Mouse (Mus musculus): Measurements from ENCODE around the gene Dscam. TPM values are rescaled to one million over a fixed set of nuclear protein-coding genes. Genes with fewer than 3 reads are reported as not detected.

Gene Dscam
- polyA plus RNA-seq, 1 experiment, result under 0.01 TPM

DNA sequence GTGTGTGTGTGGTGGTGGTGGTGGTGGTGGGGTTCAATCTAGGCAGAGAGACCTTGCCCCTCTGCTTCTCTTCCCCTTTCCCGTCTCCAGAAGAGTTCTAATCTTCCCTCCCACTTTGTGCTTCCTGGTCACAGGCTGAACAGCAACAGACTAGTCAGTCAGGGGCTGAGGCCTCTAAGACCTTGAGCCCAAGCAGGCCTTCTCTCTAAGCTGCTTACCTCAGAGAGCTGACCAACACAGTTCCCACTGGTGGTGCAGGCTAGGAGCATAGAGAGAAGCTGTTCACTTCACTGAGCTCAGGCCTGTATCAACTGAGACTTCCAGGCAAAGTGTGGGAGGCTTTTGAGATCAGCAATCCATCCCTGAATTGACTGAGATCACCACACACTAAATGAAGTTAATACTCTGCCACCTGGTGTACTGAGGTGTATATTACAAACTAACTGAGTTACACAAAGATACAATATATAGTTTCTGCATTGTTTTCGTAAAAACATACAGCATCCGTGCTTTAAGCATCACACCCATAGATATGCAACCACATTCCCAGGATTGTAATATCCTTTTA, 153.3 kb downstream of the Dscam start:
- no peak overlapping the region for H3K4me3 ChIP-seq
- H3K79me2 ChIP-seq (ENCODE audit: control insufficient read depth, insufficient read depth), result no peaks in the 10 kb centered on the region
- H3ac ChIP-seq (ENCODE audit: control insufficient read depth, insufficient read length), result no peak overlapping the region
- no peaks in the 10 kb centered on the region for H3K36me3 ChIP-seq (ENCODE audit: control insufficient read depth, insufficient read depth)
- H3K27me3 ChIP-seq (ENCODE audit: control insufficient read depth, insufficient read depth, insufficient read length), result no peaks in the 10 kb centered on the region
- H3K4me2 ChIP-seq (ENCODE audit: low read depth), result no peak overlapping the region
- TF ChIP-seq POLR2AphosphoS2 (IDR thresholded peaks at IDR 0.05; ENCODE audit: insufficient read length, low read depth) (no peak), CEBPB (IDR thresholded peaks at IDR 0.05; ENCODE audit: insufficient read depth, poor library complexity, severe bottlenecking) (no peak), MYOD1 (IDR thresholded peaks at IDR 0.05; ENCODE audit: control insufficient read depth in 1 of 3, insufficient read length in 2 of 3, low read depth in 2 of 3) (no peak), USF1 (IDR thresholded peaks at IDR 0.05; ENCODE audit: low read depth) (no peak), TCF3 (IDR thresholded peaks at IDR 0.05; ENCODE audit: insufficient read length, low read depth) (no peak), REST (IDR thresholded peaks at IDR 0.05; ENCODE audit: insufficient read depth, insufficient read length) (no peak), SRF (IDR thresholded peaks at IDR 0.05; ENCODE audit: control insufficient read depth, insufficient read length, low read depth) (no peak), MYOG (IDR thresholded peaks at IDR 0.05; ENCODE audit: control insufficient read depth in 1 of 3, insufficient read depth in 1 of 3, insufficient read length in 2 of 3, low read depth in 2 of 3) (no peak), MAX (IDR thresholded peaks at IDR 0.05; ENCODE audit: low read depth) (no peak), TCF12 (IDR thresholded peaks at IDR 0.05; ENCODE audit: insufficient read depth, poor library complexity, severe bottlenecking) (no peak), POLR2A (IDR thresholded peaks at IDR 0.05; ENCODE audit: insufficient read length, low read depth) (no peak), E2F4 (IDR thresholded peaks at IDR 0.05; ENCODE audit: insufficient read depth) (no peak)

DNA sequence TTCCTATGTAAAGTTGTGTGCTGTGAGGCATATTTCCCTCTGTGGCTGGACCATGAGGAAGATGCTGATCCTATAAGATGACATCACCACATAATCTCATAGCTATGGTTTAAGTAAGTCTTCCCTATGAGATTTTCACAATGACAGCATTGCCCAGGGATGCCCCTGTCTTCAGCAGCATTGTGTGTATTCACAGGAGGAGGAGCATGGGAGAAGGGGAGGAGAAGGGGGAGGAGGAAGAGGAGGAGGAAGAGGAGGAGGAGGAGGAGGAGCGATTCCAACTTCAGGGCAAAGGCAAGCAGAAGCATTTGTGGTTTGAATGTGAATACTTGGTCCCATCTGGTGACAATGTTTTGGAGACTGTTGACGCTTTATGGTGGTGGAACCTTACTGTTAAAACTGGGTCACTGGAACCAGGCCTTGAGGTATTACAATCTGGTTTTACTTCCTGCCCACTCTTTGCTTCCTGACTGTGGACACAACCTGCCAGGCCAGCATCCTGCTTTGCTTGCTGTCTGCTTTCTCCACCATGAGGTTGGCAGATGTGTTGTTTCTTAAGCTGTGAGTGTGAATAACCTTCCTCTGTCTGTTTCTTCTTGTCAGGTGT, 154.2 kb downstream of the Dscam start:
- Histone ChIP-seq H3K4me3 (no peak overlapping the region), H3K4me2 (ENCODE audit: low read depth) (no peak overlapping the region), H3K27me3 (ENCODE audit: control insufficient read depth, insufficient read depth, insufficient read length) (no peaks in the 10 kb centered on the region), H3K36me3 (ENCODE audit: control insufficient read depth, insufficient read depth) (no peaks in the 10 kb centered on the region), H3K79me2 (ENCODE audit: control insufficient read depth, insufficient read depth) (no peaks in the 10 kb centered on the region), H3ac (ENCODE audit: control insufficient read depth, insufficient read length) (no peak overlapping the region)
- TF ChIP-seq SRF (IDR thresholded peaks at IDR 0.05; ENCODE audit: control insufficient read depth, insufficient read length, low read depth) (no peak), POLR2A (IDR thresholded peaks at IDR 0.05; ENCODE audit: insufficient read length, low read depth) (no peak), E2F4 (IDR thresholded peaks at IDR 0.05; ENCODE audit: insufficient read depth) (no peak), CEBPB (IDR thresholded peaks at IDR 0.05; ENCODE audit: insufficient read depth, poor library complexity, severe bottlenecking) (no peak), POLR2AphosphoS2 (IDR thresholded peaks at IDR 0.05; ENCODE audit: insufficient read length, low read depth) (no peak), MYOD1 (IDR thresholded peaks at IDR 0.05; ENCODE audit: control insufficient read depth in 1 of 3, insufficient read length in 2 of 3, low read depth in 2 of 3) (no peak), MYOG (IDR thresholded peaks at IDR 0.05; ENCODE audit: control insufficient read depth in 1 of 3, insufficient read depth in 1 of 3, insufficient read length in 2 of 3, low read depth in 2 of 3) (no peak)

DNA sequence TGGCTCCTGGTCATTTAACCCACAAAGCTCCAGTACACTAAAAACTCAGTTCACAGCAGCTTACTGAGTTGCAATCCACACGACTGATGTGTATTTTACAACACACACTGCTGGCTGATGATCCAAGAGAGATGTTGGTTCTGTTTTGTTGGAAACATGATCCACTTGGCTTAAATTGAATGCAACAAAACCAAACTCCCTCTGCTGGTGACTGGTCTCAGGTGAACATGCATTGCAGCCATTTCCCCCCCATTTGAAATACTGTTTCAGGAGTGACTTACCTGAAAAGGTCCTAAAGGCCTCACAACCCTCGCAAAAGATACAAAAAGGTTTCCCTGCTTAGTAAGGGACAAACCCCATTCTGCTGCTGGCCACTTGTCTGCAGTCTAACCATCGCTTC, 156.2 kb downstream of the Dscam start:
- Histone ChIP-seq H3K79me2 (ENCODE audit: control insufficient read depth, insufficient read depth) (no peaks in the 10 kb centered on the region), H3K27me3 (ENCODE audit: control insufficient read depth, insufficient read depth, insufficient read length) (no peaks in the 10 kb centered on the region), H3K4me3 (no peak overlapping the region), H3K36me3 (ENCODE audit: control insufficient read depth, insufficient read depth) (no peaks in the 10 kb centered on the region), H3ac (ENCODE audit: control insufficient read depth, insufficient read length) (no peak overlapping the region), H3K4me2 (ENCODE audit: low read depth) (no peak overlapping the region)
- TF ChIP-seq TCF12 (IDR thresholded peaks at IDR 0.05; ENCODE audit: insufficient read depth, poor library complexity, severe bottlenecking), result no peak
- TF ChIP-seq POLR2AphosphoS2 (IDR thresholded peaks at IDR 0.05; ENCODE audit: insufficient read length, low read depth), result no peak
- no peak for TF ChIP-seq CEBPB (IDR thresholded peaks at IDR 0.05; ENCODE audit: insufficient read depth, poor library complexity, severe bottlenecking)
- no peak for TF ChIP-seq REST (IDR thresholded peaks at IDR 0.05; ENCODE audit: insufficient read depth, insufficient read length)
- TF ChIP-seq MYOD1 (IDR thresholded peaks at IDR 0.05; ENCODE audit: control insufficient read depth in 1 of 3, insufficient read length in 2 of 3, low read depth in 2 of 3), result no peak
- no peak for TF ChIP-seq MAX (IDR thresholded peaks at IDR 0.05; ENCODE audit: low read depth)
- no peak for TF ChIP-seq MYOG (IDR thresholded peaks at IDR 0.05; ENCODE audit: control insufficient read depth in 1 of 3, insufficient read depth in 1 of 3, insufficient read length in 2 of 3, low read depth in 2 of 3)
- no peak for TF ChIP-seq E2F4 (IDR thresholded peaks at IDR 0.05; ENCODE audit: insufficient read depth)
- no peak for TF ChIP-seq POLR2A (IDR thresholded peaks at IDR 0.05; ENCODE audit: insufficient read length, low read depth)
- TF ChIP-seq USF1 (IDR thresholded peaks at IDR 0.05; ENCODE audit: low read depth), result no peak
- no peak for TF ChIP-seq TCF3 (IDR thresholded peaks at IDR 0.05; ENCODE audit: insufficient read length, low read depth)
- TF ChIP-seq SRF (IDR thresholded peaks at IDR 0.05; ENCODE audit: control insufficient read depth, insufficient read length, low read depth), result no peak

DNA sequence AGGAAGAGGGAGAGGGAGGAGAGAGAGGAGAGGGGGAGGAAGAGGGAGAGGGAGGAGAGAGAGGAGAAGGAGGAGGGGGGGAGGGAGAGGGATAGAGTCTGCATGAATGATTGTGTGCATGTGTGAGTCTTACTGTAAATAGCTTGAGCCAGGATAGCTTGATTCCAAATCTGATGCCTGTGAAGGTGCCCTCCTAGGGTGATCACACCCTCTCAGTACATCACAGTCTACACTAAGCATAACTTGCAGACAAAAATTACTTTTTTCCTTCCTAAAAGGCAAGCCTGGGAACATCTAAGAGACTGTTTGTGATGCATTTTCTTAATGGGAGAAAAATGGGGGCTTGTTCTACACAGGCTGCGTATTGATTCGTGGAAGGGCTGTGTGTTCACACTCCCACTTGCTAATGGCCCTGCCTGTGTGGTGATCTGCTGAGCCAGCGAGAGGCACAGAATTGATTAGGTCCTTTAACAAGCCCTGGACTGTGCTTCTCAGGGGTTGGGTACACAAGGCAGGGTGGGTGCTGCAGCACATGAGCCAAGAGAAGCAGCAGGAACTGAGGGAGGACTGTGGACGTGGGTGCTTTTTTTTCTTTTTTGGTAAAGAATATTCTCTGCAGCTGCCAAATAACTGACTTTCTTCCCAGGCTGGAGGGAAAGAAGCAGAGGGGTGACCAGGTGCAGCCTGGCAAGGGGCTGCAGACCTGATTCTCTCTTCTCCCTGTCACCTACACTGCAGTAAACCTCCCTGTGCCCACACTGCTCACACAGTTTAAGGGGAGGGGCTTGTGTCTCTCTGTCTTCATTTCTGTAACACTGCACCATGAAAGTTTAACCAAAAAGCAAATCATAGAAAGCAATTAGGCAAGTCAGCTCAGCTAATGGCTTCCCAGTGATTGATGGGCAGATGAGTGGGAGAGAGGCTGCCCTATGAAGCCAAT, 161.2 kb downstream of the Dscam start:
- Histone ChIP-seq H3ac (ENCODE audit: control insufficient read depth, insufficient read length) (no peak overlapping the region), H3K4me3 (no peak overlapping the region), H3K79me2 (ENCODE audit: control insufficient read depth, insufficient read depth) (no peaks in the 10 kb centered on the region), H3K4me2 (ENCODE audit: low read depth) (no peak overlapping the region), H3K36me3 (ENCODE audit: control insufficient read depth, insufficient read depth) (no peaks in the 10 kb centered on the region), H3K27me3 (ENCODE audit: control insufficient read depth, insufficient read depth, insufficient read length) (no peaks in the 10 kb centered on the region)
- no peak for TF ChIP-seq MYOG (IDR thresholded peaks at IDR 0.05; ENCODE audit: control insufficient read depth in 1 of 3, insufficient read depth in 1 of 3, insufficient read length in 2 of 3, low read depth in 2 of 3)
- TF ChIP-seq E2F4 (IDR thresholded peaks at IDR 0.05; ENCODE audit: insufficient read depth), result no peak
- no peak for TF ChIP-seq USF1 (IDR thresholded peaks at IDR 0.05; ENCODE audit: low read depth)
- TF ChIP-seq POLR2A (IDR thresholded peaks at IDR 0.05; ENCODE audit: insufficient read length, low read depth), result no peak
- TF ChIP-seq TCF3 (IDR thresholded peaks at IDR 0.05; ENCODE audit: insufficient read length, low read depth), result no peak
- no peak for TF ChIP-seq TCF12 (IDR thresholded peaks at IDR 0.05; ENCODE audit: insufficient read depth, poor library complexity, severe bottlenecking)
- no peak for TF ChIP-seq POLR2AphosphoS2 (IDR thresholded peaks at IDR 0.05; ENCODE audit: insufficient read length, low read depth)
- TF ChIP-seq MYOD1 (IDR thresholded peaks at IDR 0.05; ENCODE audit: control insufficient read depth in 1 of 3, insufficient read length in 2 of 3, low read depth in 2 of 3), result no peak
- no peak for TF ChIP-seq CEBPB (IDR thresholded peaks at IDR 0.05; ENCODE audit: insufficient read depth, poor library complexity, severe bottlenecking)

Measured in myocyte (in vitro differentiated cells).